Mouse (Mus musculus): ENCODE measurements around the gene Dgkd. TPM values are rescaled to one million over a fixed set of nuclear protein-coding genes. Genes with fewer than 3 reads are reported as not detected.

Dgkd gene
- total and polyA plus RNA-seq, 3 experiments = 23.5 to 47.3 (median 40.8) TPM

DNA sequence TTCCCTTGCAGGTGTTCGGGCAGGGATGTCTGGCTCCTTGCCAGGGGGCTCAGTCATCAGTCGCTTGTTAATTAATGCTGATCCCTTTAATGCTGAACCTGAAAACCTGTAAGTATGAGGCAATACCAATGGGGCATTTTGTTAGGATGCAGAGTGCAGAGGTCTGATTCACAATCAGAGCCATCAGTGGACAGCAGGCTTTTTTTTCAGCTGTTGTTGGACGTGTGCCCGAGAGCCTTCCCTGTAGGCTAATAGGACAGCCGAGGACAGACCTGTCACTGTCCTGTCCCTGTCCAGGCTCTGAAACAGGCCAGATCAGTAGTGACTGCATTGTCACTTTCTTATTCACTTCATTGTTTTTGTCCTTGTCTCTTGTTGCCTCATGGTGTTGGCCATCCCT is 76.6 kb downstream of the Dgkd start:
- Histone ChIP-seq H3K36me3 (ENCODE audit: control insufficient read depth, insufficient read depth, low read length) (no peaks in the 10 kb centered on the region; the same call in 1 of the 2 replicates), H3K79me2 (replicated peaks; ENCODE audit: control insufficient read depth, insufficient read depth, low read length) (no peaks in the 10 kb centered on the region), H3K9ac (ENCODE audit: low read depth, low read length) (no peak overlapping the region), H3K4me3 (no peak overlapping the region), H3K27me3 (ENCODE audit: control insufficient read depth, insufficient read depth, low read length) (no peaks in the 10 kb centered on the region), H3K4me1 (ENCODE audit: control insufficient read depth, insufficient read depth, low read length) (no peaks in the 10 kb centered on the region), H3K27ac (no peak overlapping the region)
- WGBS = 54% methylated on average over 5 of the region's 5 CpGs
- TF ChIP-seq CTCF (IDR thresholded peaks at IDR 0.05) = no peak
- TF ChIP-seq POLR2A (IDR thresholded peaks at IDR 0.05; ENCODE audit: insufficient read depth, low read depth, low read length) = no peak
- TF ChIP-seq EP300 (IDR thresholded peaks at IDR 0.05; ENCODE audit: insufficient read depth, low read depth, low read length) = no peak
- intact Hi-C loops (cut with DNase I) = no loop called here
- no peak for DNase-seq

DNA sequence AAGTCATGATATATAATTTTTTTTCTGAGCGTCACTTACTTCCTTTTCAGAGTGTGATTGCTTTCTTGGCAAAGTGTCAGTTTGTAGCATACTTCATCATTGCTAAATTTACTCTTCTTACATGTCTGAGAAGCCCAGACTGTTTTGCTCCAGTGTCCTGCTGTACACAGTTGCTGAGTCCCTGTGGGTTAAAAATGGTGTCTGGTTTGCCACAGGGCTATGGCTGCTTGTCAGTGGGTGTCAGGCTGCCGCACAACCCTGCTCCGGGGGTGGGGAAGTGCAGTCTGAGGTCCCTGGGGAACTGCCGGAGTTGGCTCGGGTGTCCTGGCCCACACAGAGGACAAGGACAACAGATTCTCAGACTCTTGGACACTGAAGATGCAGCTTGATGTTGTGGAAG is 80.0 kb downstream of the Dgkd start:
- Histone ChIP-seq H3K4me1 (ENCODE audit: control insufficient read depth, insufficient read depth, low read length) (no peaks in the 10 kb centered on the region), H3K27me3 (ENCODE audit: control insufficient read depth, insufficient read depth, low read length) (no peaks in the 10 kb centered on the region), H3K36me3 (ENCODE audit: control insufficient read depth, insufficient read depth, low read length) (no peaks in the 10 kb centered on the region; the same call in 1 of the 2 replicates), H3K4me3 (no peak overlapping the region), H3K9ac (ENCODE audit: low read depth, low read length) (no peak overlapping the region), H3K27ac (no peak overlapping the region), H3K79me2 (replicated peaks; ENCODE audit: control insufficient read depth, insufficient read depth, low read length) (no peaks in the 10 kb centered on the region)
- intact Hi-C loops (cut with DNase I) = no loop called here
- DNase-seq = peak in 1 of 2 experiments; percentile 46
- TF ChIP-seq POLR2A (IDR thresholded peaks at IDR 0.05; ENCODE audit: insufficient read depth, low read depth, low read length) (no peak), CTCF (IDR thresholded peaks at IDR 0.05) (no peak), EP300 (IDR thresholded peaks at IDR 0.05; ENCODE audit: insufficient read depth, low read depth, low read length) (no peak)
- 23% methylated on average over 5 of the region's 5 CpGs for WGBS

DNA sequence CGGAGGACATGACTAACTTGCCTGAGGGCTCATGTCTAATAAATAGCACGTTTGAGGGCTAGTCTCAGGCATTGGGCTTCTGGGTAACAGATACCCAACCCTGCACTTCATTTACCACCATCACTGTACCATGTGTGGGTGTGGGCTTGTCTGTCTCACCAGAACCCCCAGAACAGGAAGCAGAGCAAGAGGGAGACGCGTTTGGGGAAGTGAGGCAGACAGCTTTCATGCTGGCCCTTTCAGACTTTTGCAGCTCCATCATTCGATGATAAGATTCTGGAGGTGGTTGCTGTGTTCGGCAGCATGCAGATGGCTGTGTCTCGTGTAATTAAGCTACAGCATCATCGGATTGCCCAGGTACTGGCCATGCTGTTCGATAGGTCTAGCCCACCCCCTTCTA is 82.0 kb downstream of the Dgkd start:
- Histone ChIP-seq H3K27me3 (ENCODE audit: control insufficient read depth, insufficient read depth, low read length) (no peaks in the 10 kb centered on the region), H3K4me3 (no peak overlapping the region), H3K36me3 (ENCODE audit: control insufficient read depth, insufficient read depth, low read length) (no peaks in the 10 kb centered on the region; the same call in 1 of the 2 replicates), H3K79me2 (replicated peaks; ENCODE audit: control insufficient read depth, insufficient read depth, low read length) (no peaks in the 10 kb centered on the region), H3K9ac (ENCODE audit: low read depth, low read length) (no peak overlapping the region), H3K27ac (no peak overlapping the region), H3K4me1 (ENCODE audit: control insufficient read depth, insufficient read depth, low read length) (no peaks in the 10 kb centered on the region)
- peak in 1 of 2 experiments; percentile 17 for DNase-seq
- intact Hi-C loops (cut with DNase I) = no loop called here
- 82% methylated on average over 9 of the region's 9 CpGs for WGBS
- TF ChIP-seq POLR2A (IDR thresholded peaks at IDR 0.05; ENCODE audit: insufficient read depth, low read depth, low read length) (no peak), EP300 (IDR thresholded peaks at IDR 0.05; ENCODE audit: insufficient read depth, low read depth, low read length) (no peak), CTCF (IDR thresholded peaks at IDR 0.05) (no peak)

DNA sequence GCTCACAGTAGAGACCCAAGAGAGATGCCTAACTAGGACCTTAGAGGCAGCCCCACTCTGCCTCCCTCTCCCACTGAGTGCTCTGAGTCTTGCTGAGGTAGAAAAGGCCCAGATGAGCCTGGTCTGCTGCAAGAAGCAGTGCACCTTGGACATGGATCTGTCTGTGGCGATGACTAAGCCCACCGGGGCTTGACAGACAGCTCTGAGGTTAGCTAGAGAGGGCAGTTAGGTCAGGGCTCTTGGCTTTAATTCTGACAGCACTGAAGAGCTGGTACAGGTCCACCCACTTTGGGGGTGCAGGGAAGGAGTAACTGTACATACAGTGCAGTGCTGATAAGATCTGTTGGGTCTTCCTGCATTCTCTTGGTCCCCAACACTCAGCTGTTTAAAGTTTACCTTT is 82.5 kb downstream of the Dgkd start:
- no peaks in the 10 kb centered on the region for H3K4me1 ChIP-seq (ENCODE audit: control insufficient read depth, insufficient read depth, low read length)
- H3K27me3 ChIP-seq (ENCODE audit: control insufficient read depth, insufficient read depth, low read length) = no peaks in the 10 kb centered on the region
- H3K79me2 ChIP-seq (replicated peaks; ENCODE audit: control insufficient read depth, insufficient read depth, low read length) = no peaks in the 10 kb centered on the region
- WGBS = 90% methylated on average over 2 of the region's 2 CpGs
- intact Hi-C loops (cut with DNase I) = no loop called here
- H3K9ac ChIP-seq (ENCODE audit: low read depth, low read length) = no peak overlapping the region
- H3K27ac ChIP-seq = no peak overlapping the region
- no peak for TF ChIP-seq POLR2A (IDR thresholded peaks at IDR 0.05; ENCODE audit: insufficient read depth, low read depth, low read length)
- no peak for TF ChIP-seq EP300 (IDR thresholded peaks at IDR 0.05; ENCODE audit: insufficient read depth, low read depth, low read length)
- TF ChIP-seq CTCF (IDR thresholded peaks at IDR 0.05) = no peak
- no peak for DNase-seq
- no peaks in the 10 kb centered on the region; the same call in 1 of the 2 replicates for H3K36me3 ChIP-seq (ENCODE audit: control insufficient read depth, insufficient read depth, low read length)
- H3K4me3 ChIP-seq = no peak overlapping the region

DNA sequence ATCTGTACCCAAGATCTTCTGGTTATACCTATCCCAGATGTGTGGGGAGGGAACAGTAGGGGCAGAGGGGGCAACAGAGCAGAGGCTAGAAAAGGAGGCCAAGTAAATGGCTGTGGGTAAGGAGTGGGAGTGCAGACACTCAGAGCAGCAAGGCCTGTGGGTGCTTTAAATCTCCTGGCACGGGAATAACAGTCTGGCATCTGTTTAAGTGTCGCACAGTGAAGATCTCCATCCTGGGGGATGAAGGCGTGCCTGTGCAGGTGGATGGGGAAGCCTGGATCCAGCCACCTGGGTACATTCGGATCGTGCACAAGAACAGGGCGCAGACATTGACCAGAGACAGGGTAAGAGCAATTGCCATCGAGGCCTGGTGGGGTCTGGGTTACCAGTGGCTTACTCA is 83.0 kb downstream of the Dgkd start:
- H3K9ac ChIP-seq (ENCODE audit: low read depth, low read length) = no peak overlapping the region
- no peaks in the 10 kb centered on the region; the same call in 1 of the 2 replicates for H3K36me3 ChIP-seq (ENCODE audit: control insufficient read depth, insufficient read depth, low read length)
- H3K4me1 ChIP-seq (ENCODE audit: control insufficient read depth, insufficient read depth, low read length) = no peaks in the 10 kb centered on the region
- intact Hi-C loops (cut with DNase I) = no loop called here
- 91% methylated on average over 7 of the region's 7 CpGs for WGBS
- no peak for DNase-seq
- no peak overlapping the region for H3K27ac ChIP-seq
- H3K4me3 ChIP-seq = no peak overlapping the region
- H3K79me2 ChIP-seq (replicated peaks; ENCODE audit: control insufficient read depth, insufficient read depth, low read length) = no peaks in the 10 kb centered on the region
- TF ChIP-seq POLR2A (IDR thresholded peaks at IDR 0.05; ENCODE audit: insufficient read depth, low read depth, low read length) (no peak), EP300 (IDR thresholded peaks at IDR 0.05; ENCODE audit: insufficient read depth, low read depth, low read length) (no peak), CTCF (IDR thresholded peaks at IDR 0.05) (no peak)
- H3K27me3 ChIP-seq (ENCODE audit: control insufficient read depth, insufficient read depth, low read length) = no peaks in the 10 kb centered on the region

DNA sequence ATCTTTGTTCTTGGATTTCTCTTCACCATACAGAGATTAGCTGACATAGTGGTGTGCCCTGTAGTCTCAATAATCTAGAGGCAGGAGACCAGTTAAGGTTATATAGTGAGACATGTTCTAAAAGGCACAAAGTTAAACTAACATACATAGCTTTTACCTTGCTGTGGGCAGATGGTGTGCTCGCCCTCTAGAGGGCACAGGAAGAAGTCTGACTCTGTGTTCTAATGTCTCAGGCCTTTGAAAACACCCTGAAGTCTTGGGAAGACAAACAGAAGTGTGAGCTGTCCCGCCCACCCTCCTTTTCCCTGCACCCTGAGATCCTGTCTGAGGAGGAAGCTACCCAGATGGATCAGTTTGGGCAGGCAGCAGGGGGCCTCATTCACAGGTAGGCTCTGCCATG is 83.4 kb downstream of the Dgkd start:
- H3K79me2 ChIP-seq (replicated peaks; ENCODE audit: control insufficient read depth, insufficient read depth, low read length) = no peaks in the 10 kb centered on the region
- 52% methylated on average over 2 of the region's 2 CpGs for WGBS
- no peaks in the 10 kb centered on the region for H3K4me1 ChIP-seq (ENCODE audit: control insufficient read depth, insufficient read depth, low read length)
- TF ChIP-seq CTCF (IDR thresholded peaks at IDR 0.05) (peak; percentile 65), POLR2A (IDR thresholded peaks at IDR 0.05; ENCODE audit: insufficient read depth, low read depth, low read length) (no peak)
- intact Hi-C loops (cut with DNase I) = no loop called here
- H3K4me3 ChIP-seq = no peak overlapping the region
- H3K27ac ChIP-seq = no peak overlapping the region
- H3K27me3 ChIP-seq (ENCODE audit: control insufficient read depth, insufficient read depth, low read length) = no peaks in the 10 kb centered on the region
- no peak for DNase-seq
- no peak overlapping the region for H3K9ac ChIP-seq (ENCODE audit: low read depth, low read length)
- no peaks in the 10 kb centered on the region; the same call in 1 of the 2 replicates for H3K36me3 ChIP-seq (ENCODE audit: control insufficient read depth, insufficient read depth, low read length)
